Comparison of ENCODE assay signal across 35 mouse cellular contexts in genomic region chr7:92423017-92423416, GRCm38 (mm10).
"Had no signal": no experiment of that assay in that cellular context is flagged by ENCODE, and none has a peak within 500 bp of the region (broad histone marks: within the 10 kb centered on the region; RNA-seq: fewer than 3 reads in every experiment).

No protein-coding gene starts in this region.

- ATAC-seq: hindbrain, embryonic 16.5 days; hindbrain, postnatal 0 days; inflammation-experienced regulatory T-cells, adult 6 months; intestine, embryonic 15.5 days; intestine, embryonic 16.5 days; intestine, postnatal 0 days had no signal

- DNase-seq: heart, postnatal 10 days; heart, postnatal 14 days; heart, postnatal 36 days; heart, postnatal 4 days; kidney, adult 11 months; kidney, adult 18-20 months; kidney, adult 2 months; kidney, adult 8-10 months; kidney, adult 9 months; kidney, postnatal 10 days; kidney, postnatal 14 days; kidney, postnatal 25 days; kidney, postnatal 36 days; kidney, postnatal 4 days; layer of hippocampus, adult 9-11 months; layer of hippocampus, postnatal 36 days had no signal

- H3K36me3 ChIP-seq: heart, embryonic 10.5 days; heart, embryonic 12.5 days; heart, embryonic 13.5 days; heart, embryonic 15.5 days; hindbrain, embryonic 10.5 days; hindbrain, embryonic 12.5 days; hindbrain, embryonic 13.5 days; hindbrain, embryonic 15.5 days; intestine, embryonic 15.5 days; kidney, embryonic 15.5 days had no signal

- H3K27ac ChIP-seq: heart, embryonic 10.5 days; heart, embryonic 13.5 days; heart, embryonic 15.5 days; hindbrain, embryonic 10.5 days; hindbrain, embryonic 12.5 days; hindbrain, embryonic 13.5 days; hindbrain, embryonic 14.5 days; hindbrain, embryonic 15.5 days; hindbrain, postnatal 0 days; intestine, embryonic 15.5 days; kidney, embryonic 15.5 days; kidney, postnatal 0 days; layer of hippocampus, adult 2 months had no signal

- H3K9me3 ChIP-seq: heart, embryonic 10.5 days; heart, embryonic 12.5 days; heart, embryonic 13.5 days; heart, embryonic 15.5 days; hindbrain, embryonic 10.5 days; hindbrain, embryonic 12.5 days; hindbrain, embryonic 13.5 days; hindbrain, embryonic 15.5 days; intestine, embryonic 15.5 days; kidney, embryonic 15.5 days had no signal

- H3K4me2 ChIP-seq: heart, embryonic 11.5 days; heart, embryonic 12.5 days; heart, embryonic 13.5 days; heart, embryonic 15.5 days; hindbrain, embryonic 12.5 days; hindbrain, embryonic 13.5 days; hindbrain, embryonic 14.5 days; hindbrain, embryonic 15.5 days; intestine, embryonic 15.5 days; kidney, embryonic 15.5 days had no signal

- H3K4me1 ChIP-seq: heart, embryonic 15.5 days; hindbrain, embryonic 10.5 days; hindbrain, embryonic 12.5 days; hindbrain, embryonic 15.5 days; intestine, embryonic 15.5 days; kidney, embryonic 15.5 days had no signal

- H3K9ac ChIP-seq: heart, embryonic 12.5 days; heart, embryonic 13.5 days; heart, embryonic 15.5 days; hindbrain, embryonic 12.5 days; hindbrain, embryonic 13.5 days; hindbrain, embryonic 14.5 days; hindbrain, embryonic 15.5 days; intestine, embryonic 15.5 days; kidney, embryonic 15.5 days had no signal

- H3K4me3 ChIP-seq: heart, embryonic 10.5 days; heart, embryonic 12.5 days; heart, embryonic 13.5 days; heart, embryonic 15.5 days; hindbrain, embryonic 10.5 days; hindbrain, embryonic 12.5 days; hindbrain, embryonic 13.5 days; hindbrain, embryonic 15.5 days; intestine, embryonic 15.5 days; kidney, embryonic 15.5 days; layer of hippocampus, adult 2 months had no signal

- H3K27me3 ChIP-seq: heart, embryonic 12.5 days; heart, embryonic 13.5 days; heart, embryonic 15.5 days; hindbrain, embryonic 12.5 days; hindbrain, embryonic 13.5 days; hindbrain, embryonic 15.5 days; intestine, embryonic 15.5 days; kidney, embryonic 15.5 days had no signal
